Mouse (Mus musculus): ENCODE measurements at regions not wholly inside any gene's neighbourhood (a gene's known extent, or its start where the extent isn't known, plus 50 kb on each side); places are given as distances from the start of the nearest gene placed in this dataset.

DNA sequence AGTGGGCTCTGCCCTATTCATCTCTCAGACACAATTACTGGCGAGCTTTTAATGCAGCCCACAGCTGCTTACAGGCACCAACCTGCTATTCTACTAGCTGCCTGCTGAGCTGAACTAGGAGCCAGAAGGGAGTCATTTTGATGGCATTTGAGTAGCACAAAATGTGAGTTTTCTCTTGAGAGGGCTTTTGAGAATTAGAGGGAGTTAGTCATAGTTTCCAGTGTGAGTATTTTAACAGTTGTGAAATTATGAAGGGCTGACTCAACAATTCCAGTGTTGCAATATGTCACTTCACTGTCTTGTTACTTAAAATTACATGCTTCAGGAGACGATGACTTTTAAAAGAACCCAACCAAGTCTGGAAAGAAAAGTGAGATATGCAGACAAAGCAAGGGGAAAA lies 54.4 kb upstream of the Ly86 start:
- DNase-seq = no peak

DNA sequence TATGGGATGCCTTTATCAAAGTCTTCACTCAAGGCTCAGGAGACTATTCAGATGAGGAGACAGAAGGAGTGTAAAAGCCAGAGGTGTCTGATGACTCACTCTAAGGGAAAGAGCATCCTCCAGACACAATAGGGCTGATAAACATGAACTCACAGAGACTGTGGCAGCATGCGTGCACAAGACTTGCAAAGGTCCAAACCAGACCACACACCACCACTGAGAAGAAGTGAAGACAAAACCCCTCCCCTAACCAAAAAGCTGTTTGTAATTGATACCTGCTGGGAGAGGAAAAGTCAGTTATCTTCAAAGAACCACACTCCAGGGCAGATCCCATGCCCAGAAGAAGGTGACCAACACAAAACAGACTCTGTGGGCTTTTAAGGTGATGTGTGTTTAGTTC lies 56.0 kb upstream of the Ly86 start:
- no peak for DNase-seq

DNA sequence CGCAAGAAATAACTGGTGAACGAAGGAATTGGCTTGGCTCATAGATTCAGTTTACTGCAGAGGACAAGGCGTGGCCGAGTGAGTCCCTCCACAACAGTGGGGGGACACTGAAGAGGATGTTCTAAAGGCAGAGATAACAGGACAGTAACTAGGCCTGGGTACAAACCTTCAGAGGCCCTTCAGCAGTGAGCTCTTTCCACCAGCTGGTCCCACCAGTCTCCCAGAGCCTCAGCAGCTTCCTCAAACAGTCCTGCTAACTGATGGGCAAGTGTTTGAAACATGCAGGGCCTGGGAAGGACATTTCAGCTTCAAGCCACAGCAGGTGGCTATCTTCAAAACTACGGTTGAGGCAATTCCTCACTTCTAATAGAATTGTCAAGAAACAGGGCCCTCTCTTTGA lies 62.5 kb upstream of the Ly86 start:
- no peak for DNase-seq

DNA sequence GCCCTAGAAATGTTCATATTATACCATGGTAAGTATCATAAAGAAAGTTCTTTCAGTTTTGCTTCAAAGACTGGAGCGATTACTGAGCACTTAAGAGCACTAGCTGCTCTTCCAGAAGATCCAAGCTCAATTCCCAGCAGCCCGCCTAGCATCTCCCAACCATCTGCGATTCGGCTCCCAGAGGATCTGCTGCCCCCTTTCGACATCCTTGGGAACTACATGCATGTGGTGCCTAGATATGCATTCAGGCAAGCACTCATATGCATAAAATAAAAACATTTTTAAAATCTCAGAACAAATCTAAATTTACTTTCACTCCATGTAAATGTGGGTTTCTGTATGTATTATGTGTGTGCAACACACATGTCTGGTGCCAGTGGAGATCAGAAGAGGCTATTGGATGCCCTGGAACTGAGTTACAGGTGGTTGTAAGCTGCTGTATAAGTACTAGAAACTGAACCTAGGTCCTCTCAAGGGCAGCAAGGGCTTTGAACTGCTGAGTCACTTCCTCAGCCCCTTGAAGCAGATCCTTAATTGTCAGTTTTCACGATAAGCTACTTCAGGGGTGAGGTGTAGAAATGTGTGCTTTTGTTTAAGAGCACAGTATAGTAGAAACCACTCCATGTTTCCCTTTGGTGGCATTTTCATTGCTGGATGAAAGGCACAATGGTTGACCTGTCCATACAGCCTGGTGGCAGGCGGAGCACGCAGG lies 65.8 kb upstream of the Ly86 start:
- peak; percentile 33 for DNase-seq

GRCm38 (mm10) chr13:37249581-37250461 lies 95.2 kb upstream of the Ly86 start:
- DNase-seq = no peak

DNA sequence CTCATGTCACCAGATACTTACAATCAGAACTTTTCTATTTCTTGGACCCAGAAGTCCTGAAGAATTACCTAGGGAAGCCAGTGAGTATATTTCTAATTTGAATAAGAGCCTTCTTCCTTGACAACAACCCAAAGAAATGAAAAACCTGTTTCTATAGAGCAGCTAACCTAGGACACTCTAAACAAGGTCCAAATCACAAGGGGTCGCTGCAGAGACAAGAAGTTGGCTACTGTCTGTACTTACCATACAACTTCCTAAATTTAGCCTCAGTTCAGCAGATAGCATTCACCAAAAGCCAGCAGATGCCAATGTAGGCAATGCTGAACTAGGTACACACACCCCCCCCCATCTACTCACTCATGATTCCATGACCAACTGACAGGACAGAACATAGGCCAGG lies 96.3 kb upstream of the Ly86 start:
- no peak for DNase-seq

GRCm38 (mm10) chr13:37240048-37240447 lies 105.0 kb upstream of the Ly86 start:
- no peak for DNase-seq

GRCm38 (mm10) chr13:37237285-37237684 lies 107.7 kb upstream of the Ly86 start:
- DNase-seq = no peak

- no peak for DNase-seq
These were observed 119.2 kb upstream of the Ly86 start for GRCm38 (mm10) chr13:37225834-37226233.

- no peak for DNase-seq
These were observed 124.6 kb upstream of the Ly86 start for GRCm38 (mm10) chr13:37220436-37220835.

DNA sequence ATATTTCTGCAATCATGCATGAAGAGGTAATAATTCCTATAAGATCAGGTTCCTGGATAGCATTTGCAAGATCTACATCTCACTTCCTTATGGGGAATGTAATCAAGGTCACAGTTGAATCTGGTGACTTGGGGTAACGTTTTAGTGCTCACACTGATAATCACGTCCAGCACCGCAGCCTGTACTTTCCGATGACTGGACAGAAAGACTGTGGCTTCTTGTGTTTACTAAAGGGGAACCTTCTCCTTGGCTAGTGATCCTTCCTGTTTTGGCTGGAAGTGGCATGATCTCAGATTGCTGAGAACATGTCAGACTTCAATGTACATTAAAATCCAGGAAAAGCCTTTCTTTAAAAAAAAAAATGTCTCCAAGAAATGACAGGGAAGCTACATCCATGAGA lies 126.4 kb upstream of the Ly86 start:
- DNase-seq = no peak

DNA sequence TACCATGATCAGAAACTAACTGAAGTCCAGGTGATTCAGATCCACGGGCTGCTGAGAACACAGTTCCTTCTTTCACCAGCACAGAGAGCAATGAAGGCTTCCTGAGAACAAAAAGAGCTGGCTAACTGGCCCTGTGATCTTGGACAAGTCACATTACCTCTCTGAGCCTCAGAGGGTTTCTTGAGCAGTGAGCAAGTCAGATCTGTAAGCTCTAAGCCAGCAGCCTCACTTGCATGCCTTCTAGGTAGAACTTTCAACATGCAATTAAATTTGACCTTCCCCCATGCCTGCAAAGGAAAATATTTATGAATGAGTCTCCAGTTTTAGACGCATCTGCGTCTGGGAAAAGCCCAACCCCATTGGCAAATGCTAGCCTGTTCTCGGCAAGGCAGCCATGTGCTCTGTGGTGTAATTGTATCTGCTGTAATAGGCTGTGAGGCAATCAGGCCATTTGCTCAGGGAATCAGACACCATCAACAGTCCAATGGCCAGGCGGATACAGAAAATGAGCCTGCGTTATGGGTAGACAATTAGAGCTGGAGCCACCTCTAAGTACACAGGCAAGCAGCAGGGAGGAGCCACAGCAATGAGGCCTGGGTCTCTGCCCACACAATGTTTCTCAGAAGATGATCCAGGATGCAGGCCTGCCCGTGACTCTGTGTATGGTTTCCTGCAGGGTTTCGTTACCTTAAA lies 130.3 kb upstream of the Ly86 start:
- DNase-seq = peak; percentile 14

- DNase-seq = no peak
These were observed 147.1 kb upstream of the F13a1 start for GRCm38 (mm10) chr13:37197136-37197535.

- DNase-seq = no peak
These were observed 145.8 kb upstream of the F13a1 start for GRCm38 (mm10) chr13:37195857-37196256.

DNA sequence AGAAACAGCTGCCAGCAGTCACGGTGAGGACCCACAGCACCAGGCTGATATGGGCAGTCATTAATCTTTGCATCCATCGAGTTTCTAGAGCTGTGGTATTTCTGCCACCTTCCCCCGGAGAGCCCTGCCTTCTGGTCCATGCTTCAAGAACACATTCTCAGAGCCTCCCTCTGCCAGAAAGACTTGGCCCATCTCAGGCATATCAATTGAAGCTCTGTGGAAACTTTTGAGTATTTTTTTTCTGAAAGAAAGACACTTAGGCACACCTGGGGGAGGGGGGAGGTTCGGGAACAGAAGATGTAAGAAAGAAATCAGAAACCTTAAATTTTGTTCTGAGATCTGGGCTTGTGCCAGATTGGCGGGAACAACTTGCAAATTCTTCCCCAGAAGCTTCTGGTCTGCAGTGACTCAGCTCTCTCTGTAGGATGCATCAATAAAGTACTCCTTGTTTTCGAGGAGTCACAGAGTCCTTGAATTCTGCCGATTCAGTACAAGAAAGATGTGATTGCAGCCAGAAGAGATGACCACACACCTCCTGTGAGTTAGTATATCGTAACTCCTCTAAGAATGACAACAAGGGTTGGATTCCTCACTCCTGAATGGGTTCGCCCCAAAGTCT lies 131.2 kb upstream of the F13a1 start:
- DNase-seq = no peak

- no peak for DNase-seq
These were observed 126.5 kb upstream of the F13a1 start for GRCm38 (mm10) chr13:37176526-37176925.

- no peak for DNase-seq
These were observed 126.0 kb upstream of the F13a1 start for GRCm38 (mm10) chr13:37175997-37176396.

GRCm38 (mm10) chr13:37158831-37159522 lies 108.9 kb upstream of the F13a1 start:
- no peak for DNase-seq

DNA sequence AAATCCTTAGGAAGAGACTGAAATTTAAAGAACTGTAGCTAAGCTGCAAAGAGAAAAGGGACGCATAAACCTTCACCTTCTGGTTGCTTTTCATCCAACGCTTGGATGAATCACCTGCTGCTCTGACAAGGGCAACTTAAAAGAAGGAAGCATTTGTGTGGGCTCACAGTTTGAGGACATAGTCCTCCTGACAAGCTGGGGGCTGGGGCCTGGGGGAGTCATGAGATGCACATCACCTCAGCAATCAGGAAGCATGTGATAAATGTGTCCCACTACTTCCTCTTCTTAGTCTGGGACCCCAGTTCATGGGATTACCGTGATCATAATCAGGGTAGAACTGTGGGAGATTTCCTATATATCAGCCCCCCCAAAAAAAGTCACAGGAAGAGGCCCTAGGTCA lies 107.8 kb upstream of the F13a1 start:
- DNase-seq = no peak

DNA sequence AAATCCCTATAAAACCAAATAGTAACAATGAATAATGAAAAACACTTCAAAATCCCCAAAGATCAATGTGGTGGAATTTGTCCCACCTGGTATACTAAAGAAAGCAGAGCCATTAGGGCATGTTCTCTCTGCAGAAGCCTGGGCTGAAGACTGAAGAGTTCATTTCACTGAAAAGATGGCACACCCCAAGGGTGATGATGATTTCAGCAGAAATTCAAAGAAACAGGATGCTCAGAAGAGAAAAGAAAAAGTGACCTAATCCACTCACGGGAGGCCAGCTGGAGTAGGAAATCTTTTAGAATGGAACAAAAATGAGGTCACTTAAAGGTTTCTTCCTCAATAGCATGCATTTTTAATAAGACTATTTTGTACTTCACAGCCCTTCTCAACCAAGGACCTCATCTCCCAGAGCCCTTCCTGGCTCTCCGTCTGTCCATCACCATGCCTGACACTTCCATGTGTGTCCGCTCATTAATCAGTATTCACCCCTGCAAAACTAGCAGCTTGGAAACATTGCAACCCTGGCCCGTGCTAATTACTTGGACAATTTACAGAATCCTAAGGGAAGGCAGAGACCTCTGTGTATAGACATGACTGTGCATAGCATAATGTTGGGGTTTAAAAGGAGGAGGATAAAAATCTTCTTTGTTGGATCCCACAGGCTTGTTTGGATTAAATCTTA lies 101.9 kb upstream of the F13a1 start:
- DNase-seq = no peak

GRCm38 (mm10) chr13:37149961-37150360 lies 99.9 kb upstream of the F13a1 start:
- no peak for DNase-seq

Measured in thymus, postnatal 14 days (tissue).